Mouse (Mus musculus): Measurements from ENCODE around the gene Ruvbl2. TPM values are rescaled to one million over a fixed set of nuclear protein-coding genes. Genes with fewer than 3 reads are reported as not detected.

The Ruvbl2 gene
- total and polyA plus RNA-seq, 3 experiments = 253 to 277 (median 267) TPM

GRCm38 (mm10) chr7:45457204-45458060 is 19.5 kb upstream of the Ruvbl2 start (continued):
- TF ChIP-seq CHD1 (IDR thresholded peaks at IDR 0.05; ENCODE audit: low read depth, low read length) (no peak), RAD21 (IDR thresholded peaks at IDR 0.05; ENCODE audit: low read depth, low read length) (no peak), MAFK (IDR thresholded peaks at IDR 0.05; ENCODE audit: insufficient replicate concordance, low read length) (peak; percentile 76), ZNF384 (IDR thresholded peaks at IDR 0.05; ENCODE audit: low read depth, low read length) (no peak), MXI1 (IDR thresholded peaks at IDR 0.05; ENCODE audit: low read depth, low read length) (no peak; the same call in 1 of the 2 replicates), SMC3 (IDR thresholded peaks at IDR 0.05; ENCODE audit: low read depth, low read length) (no peak), CHD2 (IDR thresholded peaks at IDR 0.05; ENCODE audit: low read length) (peak; percentile 31), NRF1 (IDR thresholded peaks at IDR 0.05; ENCODE audit: low read depth, low read length) (no peak), TBP (conservative IDR thresholded peaks at IDR 0.05; ENCODE audit: low read depth, low read length) (no peak), UBTF (IDR thresholded peaks at IDR 0.05; ENCODE audit: low read depth, low read length) (no peak), E2F4 (IDR thresholded peaks at IDR 0.05; ENCODE audit: insufficient replicate concordance, low read depth, low read length) (no peak), TCF12 (IDR thresholded peaks at IDR 0.05; ENCODE audit: low read depth, low read length) (no peak), BHLHE40 (IDR thresholded peaks at IDR 0.05; ENCODE audit: low read depth, low read length) (no peak), GABPA (IDR thresholded peaks at IDR 0.05; ENCODE audit: insufficient replicate concordance, low read depth, low read length) (no peak)

DNA sequence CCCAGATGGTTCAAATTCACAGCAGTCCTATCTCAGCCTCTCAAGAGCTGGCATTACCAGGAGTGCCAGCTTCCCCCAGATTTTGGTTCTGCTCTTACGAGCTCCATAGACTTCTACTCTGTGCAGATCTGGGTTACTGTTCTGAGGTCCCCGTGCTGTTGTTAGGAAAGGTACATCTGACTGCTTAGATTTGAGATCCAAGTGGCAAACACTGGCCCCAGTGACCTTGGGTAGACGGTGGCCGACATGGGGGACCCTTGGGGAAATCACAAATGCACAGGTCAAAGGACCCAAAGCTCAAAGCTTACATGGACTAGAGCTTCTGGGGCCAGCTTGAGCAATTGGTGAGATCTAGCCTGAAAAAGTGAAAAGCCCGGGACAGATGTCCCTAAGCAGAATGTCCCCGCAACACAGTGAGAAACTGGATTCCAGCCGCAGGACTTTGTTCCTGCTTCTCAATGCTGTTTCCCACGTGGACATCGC is 18.9 kb upstream of the Ruvbl2 start:
- Histone ChIP-seq H3K4me2 (ENCODE audit: insufficient read depth, low read depth, poor library complexity, severe bottlenecking) (no peak overlapping the region), H3K27ac (ENCODE audit: insufficient read depth, low read depth) (no peak overlapping the region), H3K36me3 (replicated peaks in 1 of 2; ENCODE audit: control insufficient read depth in 1 of 2, insufficient read depth in 1 of 2, low read length in 1 of 2) (peaks cover 43 to 76% of the 10 kb centered on the region in 2 experiments), H3K4me1 (ENCODE audit: control insufficient read depth in 1 of 2, insufficient read depth in 2 of 2) (peaks cover 8 to 35% of the 10 kb centered on the region in 2 experiments), H3K9me3 (replicated peaks; ENCODE audit: low read length) (no peaks in the 10 kb centered on the region), H3K79me2 (replicated peaks; ENCODE audit: control insufficient read depth, extremely low read depth, insufficient read depth, poor library complexity, severe bottlenecking) (peaks cover 19% of the 10 kb centered on the region), H3K9ac (ENCODE audit: insufficient read depth, low read depth) (no peak overlapping the region), H3K4me3 (replicated peaks in 1 of 3; ENCODE audit: low read depth in 2 of 3, low read length in 2 of 3, poor library complexity in 1 of 3) (peak overlapping the region in 1 of 3 experiments; percentile 50), H3K27me3 (replicated peaks) (no peaks in the 10 kb centered on the region)
- dilution Hi-C loops (cut with MboI; ENCODE audit: extremely low pct_ligation_motif_present, extremely low pct_unique_long_range_greater_than_20kb, low sequenced_read_pairs) = no loop called here
- in situ Hi-C loops (cut with MboI; ENCODE audit: low pct_ligation_motif_present, low pct_unique_long_range_greater_than_20kb, low sequenced_read_pairs) = no loop called here
- TF ChIP-seq MEF2A (IDR thresholded peaks at IDR 0.05; ENCODE audit: borderline replicate concordance, low read depth, low read length) (no peak), MAZ (IDR thresholded peaks at IDR 0.05; ENCODE audit: low read depth, low read length) (0 out of 2 replicates have a peak, but pooled peaks have one; percentile 2)
- no peak for DNase-seq (ENCODE audit: extremely low read depth)

All from CH12.LX (cell line).